Mouse (Mus musculus) liver, embryonic 14.5 days (tissue): ENCODE data around the gene Tbcc.

ENCODE experiments used
- CTCF ChIP-seq: IDR thresholded peaks from 2 replicates; pipeline ENCODE4 v1.5.1; 2016; ENCODE audit warnings: antibody characterized with exemption, low read depth, control low read depth
- EP300 ChIP-seq: IDR thresholded peaks from 2 replicates; pipeline ENCODE4 v1.6.1; 2016; ENCODE audit warnings: antibody characterized with exemption, low read depth

DNA sequence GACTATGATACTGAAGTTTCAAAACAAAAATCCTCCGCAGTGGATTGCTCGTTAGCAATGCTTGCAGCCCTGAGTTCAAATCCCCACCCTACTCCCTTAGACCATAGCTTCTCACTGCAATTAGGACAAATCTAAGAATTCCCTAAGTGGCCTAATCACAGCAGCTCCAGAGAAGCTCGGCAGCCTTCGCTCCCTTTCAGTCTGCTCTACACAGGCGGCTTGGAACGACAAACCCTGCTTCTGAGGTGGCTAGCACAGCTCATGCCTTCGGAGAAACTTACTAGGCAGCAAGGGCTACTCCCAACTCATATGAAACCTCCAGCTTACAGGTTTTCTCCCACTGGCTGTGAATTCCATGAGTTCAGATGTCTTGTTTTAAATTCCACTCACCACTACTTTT lies 36.4 kb upstream of the Tbcc start:
- no peak for TF ChIP-seq CTCF
- no peak for TF ChIP-seq EP300
